26 mouse cellular contexts compared by ENCODE assay signal in the genomic region with DNA sequence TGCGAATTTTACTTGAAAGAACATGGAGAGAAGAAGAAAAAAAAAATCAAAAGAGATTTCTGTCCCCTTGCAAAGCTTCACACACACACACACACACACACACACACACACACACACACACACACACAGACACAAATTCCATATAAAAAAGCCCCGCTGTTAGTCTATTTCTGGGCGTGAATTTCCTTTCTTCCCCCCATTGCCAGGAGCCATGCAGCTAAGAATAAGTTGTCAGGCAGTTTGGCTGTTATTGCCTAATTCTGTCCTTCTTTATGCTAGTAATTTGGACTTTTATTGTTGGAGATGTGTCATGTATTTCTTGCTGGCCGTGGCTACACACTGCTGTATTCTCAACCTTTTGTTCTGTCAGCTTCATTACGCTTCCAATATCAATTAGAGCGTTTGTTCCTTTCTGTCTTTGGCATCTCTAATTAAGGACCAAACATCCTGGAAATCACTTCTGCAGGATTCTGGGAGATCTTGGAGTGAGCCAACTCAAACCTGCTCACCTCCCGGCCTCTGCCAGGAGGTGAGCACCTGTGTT.
DNase-seq lines count a peak whose midpoint lies in the region; ATAC-seq and TF ChIP-seq lines count a peak whose summit lies in the region.
"Had no signal": no experiment of that assay in that cellular context is flagged by ENCODE, and none has a peak within 500 bp of the region (broad histone marks: within the 10 kb centered on the region; RNA-seq: fewer than 3 reads in every experiment).

No protein-coding gene starts in this region.

- TF ChIP-seq CTCF in brain, embryonic 14.5 days (IDR thresholded peaks at IDR 0.05; ENCODE audit: borderline replicate concordance, extremely low read depth, insufficient read depth, insufficient read length) = no peak

- no peak for TF ChIP-seq POLR2A in brain, embryonic 14.5 days (IDR thresholded peaks at IDR 0.05; ENCODE audit: borderline replicate concordance, extremely low read depth, insufficient read depth, insufficient read length, poor library complexity, severe bottlenecking)

- no peaks in the 10 kb centered on the region for H3K4me1 ChIP-seq in forebrain, embryonic 14.5 days (ENCODE audit: control insufficient read depth, insufficient read depth, low read length)
- H3K4me1 ChIP-seq in forebrain, embryonic 10.5 days = no peaks in the 10 kb centered on the region
- H3K4me1 ChIP-seq: forebrain, embryonic 13.5 days; heart, embryonic 12.5 days; heart, embryonic 15.5 days; hindbrain, embryonic 10.5 days; hindbrain, embryonic 13.5 days; intestine, embryonic 15.5 days had no signal

- ATAC-seq in forebrain, embryonic 14.5 days = no peak
- 0 out of 2 replicates have a peak, but pooled peaks have one; percentile 14 for ATAC-seq in frontal cortex, adult (ENCODE audit: low TSS enrichment)
- ATAC-seq: forebrain, embryonic 13.5 days; hindbrain, embryonic 16.5 days; intestine, embryonic 15.5 days; Patski had no signal

- no peak overlapping the region for H3K9ac ChIP-seq in forebrain, embryonic 14.5 days (ENCODE audit: low read length)
- H3K9ac ChIP-seq: forebrain, embryonic 13.5 days; heart, embryonic 12.5 days; heart, embryonic 15.5 days; hindbrain, embryonic 13.5 days; intestine, embryonic 15.5 days had no signal

- H3K4me3 ChIP-seq in forebrain, embryonic 14.5 days (ENCODE audit: low read depth, low read length) = no peak overlapping the region
- no peak overlapping the region for H3K4me3 ChIP-seq in forebrain, embryonic 10.5 days
- H3K4me3 ChIP-seq: forebrain, embryonic 13.5 days; heart, embryonic 12.5 days; heart, embryonic 15.5 days; hindbrain, embryonic 10.5 days; hindbrain, embryonic 13.5 days; intestine, embryonic 15.5 days had no signal

- H3K27ac ChIP-seq in forebrain, embryonic 14.5 days (ENCODE audit: low read depth, low read length) = no peak overlapping the region
- H3K27ac ChIP-seq in forebrain, embryonic 10.5 days = no peak overlapping the region
- H3K27ac ChIP-seq: forebrain, embryonic 13.5 days; heart, embryonic 15.5 days; hindbrain, embryonic 10.5 days; hindbrain, embryonic 13.5 days; intestine, embryonic 15.5 days had no signal

- no peak overlapping the region for H3K4me2 ChIP-seq in forebrain, embryonic 14.5 days (ENCODE audit: low read length)
- H3K4me2 ChIP-seq: forebrain, embryonic 13.5 days; heart, embryonic 12.5 days; heart, embryonic 15.5 days; hindbrain, embryonic 13.5 days; intestine, embryonic 15.5 days had no signal

- peak; percentile 46 for DNase-seq in forebrain, embryonic 14.5 days (ENCODE audit: low spot score)
- DNase-seq in forebrain, embryonic 10.5 days (ENCODE audit: extremely low spot score, low spot score) = no peak
- no peak for DNase-seq in frontal cortex, adult 2 months (ENCODE audit: extremely low spot score in 1 of 2, low spot score in 1 of 2)
- DNase-seq in retina, postnatal 1 day = peak; percentile 61
- DNase-seq in retina, embryonic 14.5 days (ENCODE audit: low spot score) = no peak
- DNase-seq in brain, embryonic 14.5 days (ENCODE audit: low read depth) = peak; percentile 64
- DNase-seq in thymus, postnatal 36 days = no peak
- DNase-seq: adrenal gland, postnatal 10 days; adrenal gland, postnatal 36 days; cerebellum, adult 11-12 months; cerebellum, adult 8-10 months; cerebellum, postnatal 10 days; cerebellum, postnatal 36 days; gastrocnemius, postnatal 25 days; heart, adult 18-20 months; heart, postnatal 10 days; heart, postnatal 36 days had no signal

- H3K27me3 ChIP-seq in forebrain, embryonic 14.5 days (replicated peaks; ENCODE audit: control insufficient read depth, insufficient read depth, low read length) = no peaks in the 10 kb centered on the region
- no peaks in the 10 kb centered on the region for H3K27me3 ChIP-seq in forebrain, embryonic 10.5 days (ENCODE audit: poor library complexity, severe bottlenecking)
- H3K27me3 ChIP-seq: forebrain, embryonic 13.5 days; heart, embryonic 12.5 days; heart, embryonic 15.5 days; hindbrain, embryonic 13.5 days; intestine, embryonic 15.5 days; Patski had no signal

- 43% methylated on average over 7 of the region's 7 CpGs for WGBS in forebrain, embryonic 14.5 days
- WGBS in forebrain, embryonic 10.5 days = 89% methylated on average over 7 of the region's 7 CpGs

- no peaks in the 10 kb centered on the region for H3K9me3 ChIP-seq in forebrain, embryonic 14.5 days (replicated peaks; ENCODE audit: control insufficient read depth, low read length)
- no peaks in the 10 kb centered on the region for H3K9me3 ChIP-seq in forebrain, embryonic 10.5 days
- H3K9me3 ChIP-seq: forebrain, embryonic 13.5 days; hindbrain, embryonic 13.5 days; intestine, embryonic 15.5 days had no signal

- no peaks in the 10 kb centered on the region for H3K36me3 ChIP-seq in forebrain, embryonic 14.5 days (ENCODE audit: control insufficient read depth, insufficient read depth, low read length)
- H3K36me3 ChIP-seq in forebrain, embryonic 10.5 days (replicated peaks) = no peaks in the 10 kb centered on the region
- H3K36me3 ChIP-seq: heart, embryonic 12.5 days; heart, embryonic 15.5 days; hindbrain, embryonic 10.5 days; hindbrain, embryonic 13.5 days; intestine, embryonic 15.5 days had no signal

Comparison
In these comparisons a context has a peak if more than half of its experiments do, and no peak if none do; other contexts are left out.
1. DNase-seq: peak in forebrain, embryonic 14.5 days (single experiment), retina, postnatal 1 day (single experiment) and brain, embryonic 14.5 days (single experiment); none in forebrain, embryonic 10.5 days (single experiment), frontal cortex, adult 2 months (0 of 2), retina, embryonic 14.5 days (single experiment) and thymus, postnatal 36 days (0 of 2).